In genomic region chr14:57679958-57680535, GRCm38 (mm10) we compare ENCODE assay signal across 9 mouse cellular contexts. TPM values are rescaled to one million over a fixed set of nuclear protein-coding genes. Genes with fewer than 3 reads are reported as not detected.
DNase-seq lines count a peak whose midpoint lies in the region; ATAC-seq and TF ChIP-seq lines count a peak whose summit lies in the region.
"Had no signal": no experiment of that assay in that cellular context is flagged by ENCODE, and none has a peak within 500 bp of the region (broad histone marks: within the 10 kb centered on the region; RNA-seq: fewer than 3 reads in every experiment).

No protein-coding gene starts in this region.

- H3K4me2 ChIP-seq in forebrain, embryonic 12.5 days = no peak overlapping the region
- no peak overlapping the region for H3K4me2 ChIP-seq in lung, embryonic 16.5 days (ENCODE audit: low read depth, low read length)
- H3K4me2 ChIP-seq: limb, embryonic 15.5 days had no signal

- H3K4me3 ChIP-seq in G1E (ENCODE audit: low read depth, low read length) = no peak overlapping the region
- H3K4me3 ChIP-seq in forebrain, embryonic 12.5 days (replicated peaks) = no peak overlapping the region
- no peak overlapping the region for H3K4me3 ChIP-seq in layer of hippocampus, adult 2 months
- H3K4me3 ChIP-seq in lung, embryonic 16.5 days (ENCODE audit: low read length) = no peak overlapping the region
- H3K4me3 ChIP-seq: limb, embryonic 15.5 days had no signal

- no peak overlapping the region for H3K27ac ChIP-seq in forebrain, embryonic 12.5 days
- no peak overlapping the region for H3K27ac ChIP-seq in layer of hippocampus, adult 2 months
- H3K27ac ChIP-seq in lung, embryonic 16.5 days (ENCODE audit: low read length) = no peak overlapping the region
- H3K27ac ChIP-seq: limb, embryonic 15.5 days had no signal

- peaks cover 3% of the 10 kb centered on the region; the same call in 1 of the 2 replicates for H3K4me1 ChIP-seq in G1E (ENCODE audit: insufficient read depth, low read depth, low read length)
- H3K4me1 ChIP-seq in forebrain, embryonic 12.5 days = no peaks in the 10 kb centered on the region
- no peaks in the 10 kb centered on the region for H3K4me1 ChIP-seq in lung, embryonic 16.5 days (replicated peaks; ENCODE audit: control insufficient read depth, insufficient read depth, low read length)
- H3K4me1 ChIP-seq: limb, embryonic 15.5 days had no signal

- no peak for ATAC-seq in G1E (ENCODE audit: extremely low read depth, insufficient number of reproducible peaks, low FRiP score, poor library complexity, severe bottlenecking)
- ATAC-seq in forebrain, embryonic 12.5 days (ENCODE audit: low FRiP score) = peak; percentile 53; the same call in 1 of the 2 replicates
- peak; percentile 75 for ATAC-seq in lung, embryonic 16.5 days (ENCODE audit: low read depth)

- peaks cover 5% of the 10 kb centered on the region; the same call in 1 of the 2 replicates for H3K27me3 ChIP-seq in G1E (ENCODE audit: insufficient read depth, low read length)
- H3K27me3 ChIP-seq in forebrain, embryonic 12.5 days = no peaks in the 10 kb centered on the region
- no peaks in the 10 kb centered on the region for H3K27me3 ChIP-seq in lung, embryonic 16.5 days (ENCODE audit: control insufficient read depth, insufficient read depth, low read depth, low read length)
- H3K27me3 ChIP-seq: limb, embryonic 15.5 days had no signal

- no peak overlapping the region for H3K9ac ChIP-seq in forebrain, embryonic 12.5 days
- H3K9ac ChIP-seq in lung, embryonic 16.5 days (ENCODE audit: low read length) = no peak overlapping the region
- H3K9ac ChIP-seq: limb, embryonic 15.5 days had no signal

- H3K36me3 ChIP-seq in G1E (replicated peaks) = no peaks in the 10 kb centered on the region
- no peaks in the 10 kb centered on the region for H3K36me3 ChIP-seq in forebrain, embryonic 12.5 days (replicated peaks)
- no peaks in the 10 kb centered on the region for H3K36me3 ChIP-seq in lung, embryonic 16.5 days (ENCODE audit: control insufficient read depth, insufficient read depth, low read length)
- H3K36me3 ChIP-seq: limb, embryonic 15.5 days had no signal

- DNase-seq in G1E (ENCODE audit: low spot score) = peak; percentile 36
- DNase-seq in c-Kit-positive CD71-positive TER-119-negative erythroid progenitor cells, embryonic 14.5 days (ENCODE audit: low read depth) = peak; percentile 74
- DNase-seq in heart, postnatal 4 days = peak; percentile 91
- DNase-seq in layer of hippocampus, adult 2 months (ENCODE audit: low spot score in 2 of 2) = peak; percentile 77 to 90
- peak; percentile 81 for DNase-seq in ovary, postnatal 36 days (ENCODE audit: low spot score)
- DNase-seq in thymus, postnatal 0 days (ENCODE audit: low spot score) = peak; percentile 83

- H3K9me3 ChIP-seq in G1E (replicated peaks) = no peaks in the 10 kb centered on the region
- H3K9me3 ChIP-seq in forebrain, embryonic 12.5 days = no peaks in the 10 kb centered on the region
- H3K9me3 ChIP-seq in lung, embryonic 16.5 days (ENCODE audit: control insufficient read depth, low read length) = no peaks in the 10 kb centered on the region
- H3K9me3 ChIP-seq: limb, embryonic 15.5 days had no signal

- WGBS in forebrain, embryonic 12.5 days = 46% methylated on average over 5 of the region's 5 CpGs
- 33% methylated on average over 5 of the region's 5 CpGs for WGBS in lung, embryonic 16.5 days

- TF ChIP-seq CTCF in G1E (IDR thresholded peaks at IDR 0.05; ENCODE audit: low read depth, low read length) = peak; percentile 58
- TF ChIP-seq CTCF in layer of hippocampus, adult 2 months (conservative IDR thresholded peaks at IDR 0.05) = peak; percentile 94

RNA-seq across cellular contexts. Expression of gene Xpo4, which starts 14.8 kb away (rescaled TPM):
- total RNA-seq in G1E (2014; fragmentation: Nextera tagmentation) = 81.6 and 98.1 TPM in 2 replicates
- 35.8 and 45.0 TPM in 2 replicates for total RNA-seq in G1E (2017)
- 4.8 and 16.3 TPM in 2 replicates for polyA plus RNA-seq in G1E (2012)
- polyA plus RNA-seq in forebrain, embryonic 12.5 days (2016; fragmentation: Nextera tagmentation; extraction: Ambion mirVana) = 26.3 and 26.8 TPM in 2 replicates
- total RNA-seq in heart, postnatal 4 days (2021) = 10 to 100 TPM; 19.9 to 21.9 TPM
- total RNA-seq in layer of hippocampus, adult 2 months (2021) = 10 to 100 TPM; 14.4 to 15.0 TPM
- polyA plus RNA-seq in lung, embryonic 16.5 days (2015; fragmentation: Nextera tagmentation; extraction: Ambion mirVana) = 19.7 and 19.8 TPM in 2 replicates
- 14.0 and 19.6 TPM in 2 replicates for polyA plus RNA-seq in thymus, postnatal 0 days (2015; fragmentation: Nextera tagmentation; extraction: Ambion mirVana)

Comparison
In these comparisons a context has a peak if more than half of its experiments do, and no peak if none do; other contexts are left out.
1. DNase-seq: peak in every context shown above with its lines; median percentile 91 in heart, postnatal 4 days; 84 in layer of hippocampus, adult 2 months; 83 in thymus, postnatal 0 days; 81 in ovary, postnatal 36 days; 74 in c-Kit-positive CD71-positive TER-119-negative erythroid progenitor cells, embryonic 14.5 days; 36 in G1E.